Mouse (Mus musculus): ENCODE results near the gene Gimap4. TPM values are rescaled to one million over a fixed set of nuclear protein-coding genes. Genes with fewer than 3 reads are reported as not detected.

The Gimap4 gene
- total and polyA plus RNA-seq, 3 experiments, result 113 to 264 (median 203) TPM

DNA sequence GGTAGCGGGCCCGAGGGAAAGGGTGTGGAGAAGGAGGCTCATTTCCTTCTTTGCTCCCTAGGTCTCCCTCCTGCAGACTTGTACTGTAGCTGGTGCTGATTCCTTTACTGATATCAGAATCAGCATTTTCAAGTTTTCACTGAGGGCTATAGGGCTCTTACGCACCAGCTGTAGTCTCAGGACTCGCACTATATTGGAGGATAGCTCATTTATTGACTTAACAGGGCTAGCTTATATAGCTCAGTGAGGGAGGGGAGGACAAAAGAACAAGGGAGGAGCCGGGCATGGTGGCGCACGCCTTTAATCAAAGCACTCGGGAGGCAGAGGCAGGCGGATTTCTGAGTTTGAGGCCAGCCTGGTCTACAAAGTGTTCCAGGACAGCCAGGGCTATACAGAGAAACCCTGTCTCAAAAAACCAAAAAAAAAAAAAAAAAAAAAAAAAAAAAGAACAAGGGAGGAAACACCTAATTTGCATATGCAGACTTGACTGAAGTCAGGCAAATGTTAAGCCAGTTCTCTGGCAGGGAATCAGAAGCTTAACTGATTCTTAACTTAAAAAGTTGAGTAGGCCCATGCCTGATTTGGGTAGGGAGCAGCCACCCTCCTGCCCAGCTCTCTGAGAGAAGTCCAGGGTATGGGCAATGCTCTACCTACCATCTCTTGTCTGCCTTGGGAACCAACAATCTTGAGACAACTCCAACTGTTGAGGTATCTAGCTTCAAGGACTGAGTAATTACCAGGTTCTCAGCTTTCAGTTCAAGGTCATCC lies 9.9 kb upstream of the Gimap4 start:
- Histone ChIP-seq H3K4me3 (replicated peaks in 1 of 3; ENCODE audit: low read depth in 2 of 3, low read length in 2 of 3, poor library complexity in 1 of 3) (peak overlapping the region; percentile 20 to 34 (median 28)), H3K36me3 (replicated peaks in 1 of 2; ENCODE audit: control insufficient read depth in 1 of 2, insufficient read depth in 1 of 2, low read length in 1 of 2) (peaks cover 0 to 6% of the 10 kb centered on the region in 2 experiments), H3K9ac (ENCODE audit: insufficient read depth, low read depth) (peak overlapping the region; percentile 78), H3K27ac (ENCODE audit: insufficient read depth, low read depth) (peak overlapping the region; percentile 97), H3K27me3 (replicated peaks) (no peaks in the 10 kb centered on the region), H3K4me2 (ENCODE audit: insufficient read depth, low read depth, poor library complexity, severe bottlenecking) (peak overlapping the region; percentile 66), H3K4me1 (ENCODE audit: control insufficient read depth in 1 of 2, insufficient read depth in 2 of 2) (peaks cover 13 to 50% of the 10 kb centered on the region in 2 experiments), H3K9me3 (replicated peaks; ENCODE audit: low read length) (peaks cover 4% of the 10 kb centered on the region), H3K79me2 (replicated peaks; ENCODE audit: control insufficient read depth, extremely low read depth, insufficient read depth, poor library complexity, severe bottlenecking) (peaks cover 20% of the 10 kb centered on the region)
- in situ Hi-C loops (cut with MboI; ENCODE audit: low pct_ligation_motif_present, low pct_unique_long_range_greater_than_20kb, low sequenced_read_pairs) (no loop called here), dilution Hi-C loops (cut with MboI; ENCODE audit: extremely low pct_ligation_motif_present, extremely low pct_unique_long_range_greater_than_20kb, low sequenced_read_pairs) (no loop called here)
- DNase-seq (ENCODE audit: extremely low read depth), result no peak
- TF ChIP-seq HCFC1 (IDR thresholded peaks at IDR 0.05; ENCODE audit: low read depth, low read length) (peak; percentile 36), POLR2A (IDR thresholded peaks at IDR 0.05; ENCODE audit: low read depth, low read length) (peak; percentile 49), ZNF384 (IDR thresholded peaks at IDR 0.05; ENCODE audit: low read depth, low read length) (peak; percentile 97), TBP (conservative IDR thresholded peaks at IDR 0.05; ENCODE audit: low read depth, low read length) (peak; percentile 74; the same call in 1 of the 2 replicates), GABPA (IDR thresholded peaks at IDR 0.05; ENCODE audit: insufficient replicate concordance, low read depth, low read length) (no peak), MAZ (IDR thresholded peaks at IDR 0.05; ENCODE audit: low read depth, low read length) (no peak), NELFE (IDR thresholded peaks at IDR 0.05; ENCODE audit: low read depth, low read length) (0 out of 2 replicates have a peak, but pooled peaks have one; percentile 41), MYC (IDR thresholded peaks at IDR 0.05; ENCODE audit: low read depth, low read length) (0 out of 2 replicates have a peak, but pooled peaks have one; percentile 20), ETS1 (conservative IDR thresholded peaks at IDR 0.05; ENCODE audit: low read depth, low read length) (peak; percentile 38; the same call in 1 of the 2 replicates), SIN3A (IDR thresholded peaks at IDR 0.05; ENCODE audit: low read length) (peak; percentile 11; the same call in 1 of the 2 replicates), ZMIZ1 (IDR thresholded peaks at IDR 0.05; ENCODE audit: low read depth, low read length) (no peak)

DNA sequence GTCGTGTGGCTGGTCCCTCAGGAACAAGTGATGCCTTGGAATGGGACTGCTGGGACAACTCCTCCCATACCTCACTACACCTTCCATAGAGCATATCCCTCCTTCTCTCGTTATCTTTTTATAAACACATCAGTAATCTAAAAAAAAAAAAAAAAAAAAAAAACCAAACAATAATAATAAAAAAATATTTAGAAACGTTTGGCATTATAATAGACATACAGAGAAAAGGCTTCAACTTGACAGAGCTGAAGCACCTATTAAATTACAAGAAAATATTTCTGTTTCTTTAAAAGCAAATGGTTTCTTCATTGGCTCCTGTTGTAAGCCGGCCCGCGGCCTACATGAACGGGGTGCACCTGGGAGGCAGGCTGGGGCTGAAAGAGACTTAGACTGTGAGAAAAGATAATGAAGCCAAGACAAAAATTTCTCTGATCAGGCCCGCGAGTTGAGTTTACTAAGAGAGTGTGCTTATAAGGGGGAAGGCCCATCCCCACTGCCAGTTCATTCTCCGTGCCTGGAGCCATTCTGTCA lies 8.9 kb upstream of the Gimap4 start:
- DNase-seq (ENCODE audit: extremely low read depth), result no peak
- H3K9ac ChIP-seq (ENCODE audit: insufficient read depth, low read depth), result peak overlapping the region; percentile 89
- H3K4me2 ChIP-seq (ENCODE audit: insufficient read depth, low read depth, poor library complexity, severe bottlenecking), result peak overlapping the region; percentile 93
- dilution Hi-C loops (cut with MboI; ENCODE audit: extremely low pct_ligation_motif_present, extremely low pct_unique_long_range_greater_than_20kb, low sequenced_read_pairs), result no loop called here
- peaks cover 0 to 13% of the 10 kb centered on the region in 2 experiments for H3K36me3 ChIP-seq (replicated peaks in 1 of 2; ENCODE audit: control insufficient read depth in 1 of 2, insufficient read depth in 1 of 2, low read length in 1 of 2)
- H3K27ac ChIP-seq (ENCODE audit: insufficient read depth, low read depth), result peak overlapping the region; percentile 97
- peaks cover 23 to 53% of the 10 kb centered on the region in 2 experiments for H3K4me1 ChIP-seq (ENCODE audit: control insufficient read depth in 1 of 2, insufficient read depth in 2 of 2)
- in situ Hi-C loops (cut with MboI; ENCODE audit: low pct_ligation_motif_present, low pct_unique_long_range_greater_than_20kb, low sequenced_read_pairs), result no loop called here
- TF ChIP-seq CHD1 (IDR thresholded peaks at IDR 0.05; ENCODE audit: low read depth, low read length) (peak; percentile 92), ZNF384 (IDR thresholded peaks at IDR 0.05; ENCODE audit: low read depth, low read length) (peak; percentile 64), JUN (IDR thresholded peaks at IDR 0.05; ENCODE audit: insufficient read depth, low read depth, low read length) (no peak)
- peak overlapping the region; percentile 49 to 64 (median 59) for H3K4me3 ChIP-seq (replicated peaks in 1 of 3; ENCODE audit: low read depth in 2 of 3, low read length in 2 of 3, poor library complexity in 1 of 3)
- peaks cover 22% of the 10 kb centered on the region for H3K79me2 ChIP-seq (replicated peaks; ENCODE audit: control insufficient read depth, extremely low read depth, insufficient read depth, poor library complexity, severe bottlenecking)
- no peaks in the 10 kb centered on the region for H3K27me3 ChIP-seq (replicated peaks)
- H3K9me3 ChIP-seq (replicated peaks; ENCODE audit: low read length), result peaks cover 4% of the 10 kb centered on the region
